Mouse (Mus musculus): ENCODE measurements at regions not wholly inside any gene's neighbourhood (a gene's known extent, or its start where the extent isn't known, plus 50 kb on each side); places are given as distances from the start of the nearest gene placed in this dataset.

- no peaks in the 10 kb centered on the region for H3K27me3 ChIP-seq (ENCODE audit: control insufficient read depth, insufficient read depth, low read length, poor library complexity, severe bottlenecking)
- no peak overlapping the region for H3K9ac ChIP-seq (ENCODE audit: low read depth, poor library complexity, severe bottlenecking)
- no peaks in the 10 kb centered on the region; the same call in 1 of the 2 replicates for H3K9me3 ChIP-seq (replicated peaks; ENCODE audit: control insufficient read depth, insufficient read depth, low read length, poor library complexity, severe bottlenecking)
- no peak overlapping the region for H3K4me3 ChIP-seq (ENCODE audit: low read depth, low read length)
- no peaks in the 10 kb centered on the region for H3K4me1 ChIP-seq (ENCODE audit: control insufficient read depth, insufficient read depth, low read length)
- no peaks in the 10 kb centered on the region for H3K36me3 ChIP-seq (ENCODE audit: control insufficient read depth, insufficient read depth, low read length, poor library complexity, severe bottlenecking)
- no peak for TF ChIP-seq POLR2A (IDR thresholded peaks at IDR 0.05; ENCODE audit: insufficient read depth, low read length)
- TF ChIP-seq CTCF (IDR thresholded peaks at IDR 0.05; ENCODE audit: low read depth, low read length) = no peak
- TF ChIP-seq EP300 (IDR thresholded peaks at IDR 0.05; ENCODE audit: insufficient read depth, low read depth, low read length) = no peak
- no peak overlapping the region for H3K27ac ChIP-seq (ENCODE audit: insufficient read depth, low read length)
Observed at GRCm38 (mm10) chr16:51564064-51564463, 467.0 kb upstream of the Cblb start.

- Histone ChIP-seq H3K4me1 (ENCODE audit: control insufficient read depth, insufficient read depth, low read length) (no peaks in the 10 kb centered on the region), H3K27me3 (ENCODE audit: control insufficient read depth, insufficient read depth, low read length, poor library complexity, severe bottlenecking) (no peaks in the 10 kb centered on the region), H3K9me3 (replicated peaks; ENCODE audit: control insufficient read depth, insufficient read depth, low read length, poor library complexity, severe bottlenecking) (no peaks in the 10 kb centered on the region), H3K9ac (ENCODE audit: low read depth, poor library complexity, severe bottlenecking) (no peak overlapping the region), H3K36me3 (ENCODE audit: control insufficient read depth, insufficient read depth, low read length, poor library complexity, severe bottlenecking) (no peaks in the 10 kb centered on the region), H3K27ac (ENCODE audit: insufficient read depth, low read length) (no peak overlapping the region), H3K4me3 (ENCODE audit: low read depth, low read length) (no peak overlapping the region)
- no peak for TF ChIP-seq EP300 (IDR thresholded peaks at IDR 0.05; ENCODE audit: insufficient read depth, low read depth, low read length)
- no peak for TF ChIP-seq POLR2A (IDR thresholded peaks at IDR 0.05; ENCODE audit: insufficient read depth, low read length)
- no peak for TF ChIP-seq CTCF (IDR thresholded peaks at IDR 0.05; ENCODE audit: low read depth, low read length)
Observed at GRCm38 (mm10) chr16:51577915-51578593, 453.0 kb upstream of the Cblb start.

- H3K27me3 ChIP-seq (ENCODE audit: control insufficient read depth, insufficient read depth, low read length, poor library complexity, severe bottlenecking) = no peaks in the 10 kb centered on the region
- no peaks in the 10 kb centered on the region for H3K4me1 ChIP-seq (ENCODE audit: control insufficient read depth, insufficient read depth, low read length)
- TF ChIP-seq POLR2A (IDR thresholded peaks at IDR 0.05; ENCODE audit: insufficient read depth, low read length) = no peak
- no peak for TF ChIP-seq EP300 (IDR thresholded peaks at IDR 0.05; ENCODE audit: insufficient read depth, low read depth, low read length)
- no peak for TF ChIP-seq CTCF (IDR thresholded peaks at IDR 0.05; ENCODE audit: low read depth, low read length)
- H3K27ac ChIP-seq (ENCODE audit: insufficient read depth, low read length) = no peak overlapping the region
- H3K36me3 ChIP-seq (ENCODE audit: control insufficient read depth, insufficient read depth, low read length, poor library complexity, severe bottlenecking) = no peaks in the 10 kb centered on the region
- H3K9me3 ChIP-seq (replicated peaks; ENCODE audit: control insufficient read depth, insufficient read depth, low read length, poor library complexity, severe bottlenecking) = no peaks in the 10 kb centered on the region
- no peak overlapping the region for H3K9ac ChIP-seq (ENCODE audit: low read depth, poor library complexity, severe bottlenecking)
- H3K4me3 ChIP-seq (ENCODE audit: low read depth, low read length) = no peak overlapping the region
Observed at GRCm38 (mm10) chr16:51580525-51580924, 450.5 kb upstream of the Cblb start.

- no peak for TF ChIP-seq EP300 (IDR thresholded peaks at IDR 0.05; ENCODE audit: insufficient read depth, low read depth, low read length)
- no peak for TF ChIP-seq POLR2A (IDR thresholded peaks at IDR 0.05; ENCODE audit: insufficient read depth, low read length)
- TF ChIP-seq CTCF (IDR thresholded peaks at IDR 0.05; ENCODE audit: low read depth, low read length) = no peak
- Histone ChIP-seq H3K27me3 (ENCODE audit: control insufficient read depth, insufficient read depth, low read length, poor library complexity, severe bottlenecking) (no peaks in the 10 kb centered on the region), H3K27ac (ENCODE audit: insufficient read depth, low read length) (no peak overlapping the region), H3K4me3 (ENCODE audit: low read depth, low read length) (no peak overlapping the region), H3K4me1 (ENCODE audit: control insufficient read depth, insufficient read depth, low read length) (no peaks in the 10 kb centered on the region), H3K9me3 (replicated peaks; ENCODE audit: control insufficient read depth, insufficient read depth, low read length, poor library complexity, severe bottlenecking) (no peaks in the 10 kb centered on the region), H3K9ac (ENCODE audit: low read depth, poor library complexity, severe bottlenecking) (no peak overlapping the region), H3K36me3 (ENCODE audit: control insufficient read depth, insufficient read depth, low read length, poor library complexity, severe bottlenecking) (no peaks in the 10 kb centered on the region)
Observed at GRCm38 (mm10) chr16:51589924-51590397, 441.1 kb upstream of the Cblb start.

- Histone ChIP-seq H3K27ac (ENCODE audit: insufficient read depth, low read length) (no peak overlapping the region), H3K9ac (ENCODE audit: low read depth, poor library complexity, severe bottlenecking) (no peak overlapping the region), H3K9me3 (replicated peaks; ENCODE audit: control insufficient read depth, insufficient read depth, low read length, poor library complexity, severe bottlenecking) (no peaks in the 10 kb centered on the region), H3K27me3 (ENCODE audit: control insufficient read depth, insufficient read depth, low read length, poor library complexity, severe bottlenecking) (no peaks in the 10 kb centered on the region), H3K4me3 (ENCODE audit: low read depth, low read length) (no peak overlapping the region), H3K4me1 (ENCODE audit: control insufficient read depth, insufficient read depth, low read length) (no peaks in the 10 kb centered on the region), H3K36me3 (ENCODE audit: control insufficient read depth, insufficient read depth, low read length, poor library complexity, severe bottlenecking) (no peaks in the 10 kb centered on the region)
- TF ChIP-seq EP300 (IDR thresholded peaks at IDR 0.05; ENCODE audit: insufficient read depth, low read depth, low read length) = no peak
- no peak for TF ChIP-seq CTCF (IDR thresholded peaks at IDR 0.05; ENCODE audit: low read depth, low read length)
- TF ChIP-seq POLR2A (IDR thresholded peaks at IDR 0.05; ENCODE audit: insufficient read depth, low read length) = no peak
Observed at GRCm38 (mm10) chr16:51617579-51617978, 413.4 kb upstream of the Cblb start.

- Histone ChIP-seq H3K36me3 (ENCODE audit: control insufficient read depth, insufficient read depth, low read length, poor library complexity, severe bottlenecking) (no peaks in the 10 kb centered on the region), H3K9ac (ENCODE audit: low read depth, poor library complexity, severe bottlenecking) (no peak overlapping the region), H3K4me1 (ENCODE audit: control insufficient read depth, insufficient read depth, low read length) (no peaks in the 10 kb centered on the region), H3K9me3 (replicated peaks; ENCODE audit: control insufficient read depth, insufficient read depth, low read length, poor library complexity, severe bottlenecking) (no peaks in the 10 kb centered on the region; the same call in 1 of the 2 replicates), H3K27ac (ENCODE audit: insufficient read depth, low read length) (no peak overlapping the region), H3K27me3 (ENCODE audit: control insufficient read depth, insufficient read depth, low read length, poor library complexity, severe bottlenecking) (no peaks in the 10 kb centered on the region), H3K4me3 (ENCODE audit: low read depth, low read length) (no peak overlapping the region)
- TF ChIP-seq POLR2A (IDR thresholded peaks at IDR 0.05; ENCODE audit: insufficient read depth, low read length) = no peak
- TF ChIP-seq CTCF (IDR thresholded peaks at IDR 0.05; ENCODE audit: low read depth, low read length) = no peak
- TF ChIP-seq EP300 (IDR thresholded peaks at IDR 0.05; ENCODE audit: insufficient read depth, low read depth, low read length) = no peak
Observed at GRCm38 (mm10) chr16:51646646-51647045, 384.4 kb upstream of the Cblb start.
